Mouse (Mus musculus) midbrain, embryonic 15.5 days (tissue): ENCODE data around the gene Cul9. TPM values are rescaled to one million over a fixed set of nuclear protein-coding genes. Genes with fewer than 3 reads are reported as not detected.

ENCODE experiments used
- ATAC-seq: fragments of 200-750 bp; cut with Nextera tagmentation; replicated peaks from 2 replicates; pipeline ENCODE4 v1.8.0; 2017; ENCODE audit warnings: moderate TSS enrichment
- H3K27ac ChIP-seq: fragments of 300-500 bp; sonication (generic); 2 replicates; pipeline ENCODE4 v1.5.1; 2015; ENCODE audit warnings: mild to moderate bottlenecking, inconsistent platforms
- H3K27me3 ChIP-seq: fragments of 300-500 bp; sonication (generic); replicated peaks from 2 replicates; pipeline ENCODE4 v1.6.1; 2015; ENCODE audit warnings: inconsistent platforms
- H3K36me3 ChIP-seq: fragments of 300-500 bp; sonication (generic); replicated peaks from 2 replicates; pipeline ENCODE4 v1.6.1; 2015; ENCODE audit warnings: inconsistent platforms
- H3K4me1 ChIP-seq: fragments of 300-500 bp; sonication (generic); 2 replicates; pipeline ENCODE4 v1.6.1; 2015; ENCODE audit warnings: inconsistent platforms
- H3K4me2 ChIP-seq: fragments of 300-500 bp; sonication (generic); 2 replicates; pipeline ENCODE4 v1.6.1; 2015; ENCODE audit warnings: inconsistent platforms, mild to moderate bottlenecking, moderate library complexity
- H3K4me3 ChIP-seq: fragments of 300-500 bp; sonication (generic); 2 replicates; pipeline ENCODE4 v1.5.1; 2015; ENCODE audit warnings: mild to moderate bottlenecking, inconsistent platforms
- H3K9ac ChIP-seq: fragments of 300-500 bp; sonication (generic); 2 replicates; pipeline ENCODE4 v1.6.1; 2015; ENCODE audit warnings: mild to moderate bottlenecking, inconsistent platforms
- H3K9me3 ChIP-seq: fragments of 300-500 bp; sonication (generic); 2 replicates; pipeline ENCODE4 v1.6.1; 2016; ENCODE audit warnings: inconsistent platforms
- WGBS: fragments of 180-500 bp; shearing (Covaris S2); methylation state at CpG from one replicate; pipeline ENCODE4 v1.1.7; 2015; ENCODE audit warnings: mixed read lengths; 5-methylcytosine and 5-hydroxymethylcytosine counted together
- polyA plus RNA-seq: library from polyadenylated mRNA; unstranded; fragments of >200 nt; fragmentation: Nextera tagmentation; extraction: Ambion mirVana; gene quantifications from 2 replicates; pipeline ENCODE4 v1.2.1, GENCODE M21; 2015

The Cul9 gene
- 25.0 and 26.7 TPM in 2 replicates for polyA plus RNA-seq

DNA sequence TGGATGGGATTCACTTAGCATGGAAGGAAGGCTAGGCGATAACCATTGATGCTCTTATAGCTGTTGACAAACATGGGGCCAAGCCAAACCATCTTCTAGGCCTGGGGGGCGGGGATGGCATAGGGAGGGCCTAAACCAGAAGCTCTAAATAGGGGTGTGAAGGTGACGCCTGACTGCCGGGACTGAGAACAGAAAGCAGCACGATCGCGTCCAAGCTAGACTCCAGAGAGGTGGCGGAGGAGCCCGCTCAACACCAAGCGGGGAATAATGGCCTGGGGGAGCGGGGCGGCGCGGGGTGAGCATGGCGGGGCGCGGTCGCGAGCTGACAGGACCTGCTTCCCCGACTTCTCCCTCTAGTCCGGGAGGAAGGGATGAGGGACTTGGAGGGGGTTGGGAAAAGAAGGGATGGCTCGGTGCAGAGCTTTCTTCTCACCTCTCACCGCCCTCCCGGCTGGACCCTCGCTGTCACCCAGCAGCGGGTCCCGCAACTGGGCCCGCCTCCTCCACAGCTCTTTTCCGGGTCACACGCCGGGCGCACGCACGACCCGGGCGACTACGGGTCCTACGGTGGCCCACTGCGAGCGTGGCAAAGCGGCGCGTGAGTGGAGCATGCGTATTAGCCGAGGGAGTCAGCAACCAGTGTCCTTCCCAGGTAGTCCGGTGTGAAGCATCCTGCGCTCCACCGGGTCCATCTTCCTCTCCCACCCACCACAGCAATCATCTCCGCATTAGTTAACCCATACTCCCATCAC, at the start of gene Cul9:
Gene Cul9 (minus strand): TSS at position 576 of the 752 bp plus-strand sequence.
- H3K27ac ChIP-seq, result peak within 1 kb of the TSS; percentile 71
- peak; percentile 95 for ATAC-seq
- peaks cover 21% of the 10 kb centered on the region for H3K4me1 ChIP-seq
- peak within 1 kb of the TSS; percentile 63 for H3K4me2 ChIP-seq
- H3K9me3 ChIP-seq, result no peaks in the 10 kb centered on the region
- WGBS, result 2% methylated on average over 47 of the region's 49 CpGs
- peak within 1 kb of the TSS; percentile 72 for H3K4me3 ChIP-seq
- peak within 1 kb of the TSS; percentile 79 for H3K9ac ChIP-seq
- H3K27me3 ChIP-seq, result no peaks in the 10 kb centered on the region
- peaks cover 43% of the 10 kb centered on the region for H3K36me3 ChIP-seq

- Histone ChIP-seq H3K9me3 (no peaks in the 10 kb centered on the region), H3K4me1 (peaks cover 3% of the 10 kb centered on the region; the same call in 1 of the 2 replicates), H3K4me3 (no peak overlapping the region), H3K27me3 (no peaks in the 10 kb centered on the region), H3K27ac (0 out of 2 replicates have a peak overlapping the region, but pooled peaks have one; percentile 28), H3K4me2 (no peak overlapping the region), H3K9ac (no peak overlapping the region), H3K36me3 (0 out of 2 replicates have a peak, but pooled peaks cover 3% of the 10 kb centered on the region)
- ATAC-seq, result no peak
- 84% methylated on average over 6 of the region's 6 CpGs for WGBS
These were observed 49.1 kb upstream of the Cul9 start for GRCm38 (mm10) chr17:46595336-46595735.

DNA sequence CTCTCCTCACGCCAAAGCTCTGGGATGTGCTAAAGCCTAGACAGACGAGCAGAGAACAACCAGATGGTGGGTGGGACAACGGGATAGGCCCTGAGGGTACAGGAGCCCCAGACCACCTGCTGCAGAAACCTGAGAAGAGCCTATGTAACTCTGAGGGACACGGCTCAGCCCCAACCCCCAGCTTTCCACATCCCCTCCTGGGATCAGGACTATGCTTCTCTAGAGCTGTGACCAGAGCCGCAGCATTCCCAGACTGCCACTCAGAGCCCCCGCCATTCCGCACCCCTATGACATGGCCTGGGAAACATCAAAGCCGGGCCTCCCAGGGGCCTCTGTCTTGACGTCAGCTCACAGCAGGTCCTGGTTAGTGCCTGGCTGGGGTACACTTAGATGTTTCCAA, 48.4 kb upstream of the Cul9 start:
- no peaks in the 10 kb centered on the region for H3K9me3 ChIP-seq
- H3K4me1 ChIP-seq, result peaks cover 3% of the 10 kb centered on the region; the same call in 1 of the 2 replicates
- peaks cover 3% of the 10 kb centered on the region; the same call in 1 of the 2 replicates for H3K36me3 ChIP-seq
- no peaks in the 10 kb centered on the region for H3K27me3 ChIP-seq
- ATAC-seq, result no peak
- 54% methylated on average over 9 of the region's 9 CpGs for WGBS
- H3K27ac ChIP-seq, result no peak overlapping the region
- no peak overlapping the region for H3K9ac ChIP-seq
- H3K4me2 ChIP-seq, result no peak overlapping the region
- H3K4me3 ChIP-seq, result no peak overlapping the region

DNA sequence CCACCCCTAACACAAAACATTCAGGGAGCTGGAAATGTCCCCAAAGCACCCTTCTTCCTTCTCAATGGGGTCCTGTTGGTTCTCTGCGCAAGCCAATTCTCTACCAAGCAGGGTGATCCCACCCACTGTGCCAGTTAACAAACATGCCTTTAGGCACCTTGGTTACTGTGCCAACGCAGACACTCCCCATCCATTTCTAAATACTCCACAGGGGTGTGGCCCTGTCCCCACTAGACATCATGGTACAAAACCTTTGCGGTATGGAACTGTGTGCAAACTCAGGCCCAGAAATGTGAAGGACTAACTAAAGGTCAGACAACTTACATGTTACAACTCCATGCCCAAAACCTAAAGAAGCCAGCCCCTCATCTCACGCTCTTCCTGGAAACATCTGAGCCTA, 46.9 kb upstream of the Cul9 start:
- ATAC-seq, result no peak
- H3K4me1 ChIP-seq, result peaks cover 3% of the 10 kb centered on the region; the same call in 1 of the 2 replicates
- peaks cover 3% of the 10 kb centered on the region; the same call in 1 of the 2 replicates for H3K36me3 ChIP-seq
- no peak overlapping the region for H3K4me3 ChIP-seq
- WGBS, result 93% methylated on average over 4 of the region's 4 CpGs
- no peak overlapping the region for H3K27ac ChIP-seq
- H3K4me2 ChIP-seq, result no peak overlapping the region
- H3K27me3 ChIP-seq, result no peaks in the 10 kb centered on the region
- H3K9ac ChIP-seq, result no peak overlapping the region
- H3K9me3 ChIP-seq, result no peaks in the 10 kb centered on the region

DNA sequence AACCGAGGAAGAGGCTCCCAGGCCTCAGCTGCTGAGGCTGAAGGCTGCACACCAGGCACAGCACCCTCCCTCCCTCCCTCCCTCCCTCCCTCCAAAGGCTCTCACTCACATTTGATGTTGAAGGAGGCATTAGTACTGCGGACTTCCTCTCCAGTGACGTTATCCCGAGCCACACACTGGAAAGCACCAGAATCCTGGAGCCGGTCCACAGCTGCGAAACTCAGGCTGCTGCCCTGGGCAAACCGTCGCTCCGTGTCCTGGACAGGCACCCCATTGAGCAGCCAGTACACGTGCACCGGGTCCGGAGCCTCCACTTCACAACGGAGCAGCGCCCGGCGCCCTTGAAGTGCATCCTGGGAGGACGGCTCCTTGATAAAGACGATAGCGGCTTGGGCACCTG, 45.2 kb upstream of the Cul9 start:
- no peak overlapping the region for H3K4me2 ChIP-seq
- no peaks in the 10 kb centered on the region for H3K27me3 ChIP-seq
- H3K9ac ChIP-seq, result no peak overlapping the region
- H3K4me1 ChIP-seq, result peaks cover 3% of the 10 kb centered on the region; the same call in 1 of the 2 replicates
- H3K27ac ChIP-seq, result no peak overlapping the region
- ATAC-seq, result no peak
- H3K36me3 ChIP-seq, result peaks cover 5% of the 10 kb centered on the region; the same call in 1 of the 2 replicates
- H3K4me3 ChIP-seq, result no peak overlapping the region
- 82% methylated on average over 19 of the region's 19 CpGs for WGBS
- H3K9me3 ChIP-seq, result no peaks in the 10 kb centered on the region

GRCm38 (mm10) chr17:46590439-46590838, 44.3 kb upstream of the Cul9 start:
- Histone ChIP-seq H3K27me3 (no peaks in the 10 kb centered on the region), H3K36me3 (peaks cover 9% of the 10 kb centered on the region; the same call in 1 of the 2 replicates), H3K4me2 (no peak overlapping the region), H3K4me3 (no peak overlapping the region), H3K9me3 (no peaks in the 10 kb centered on the region), H3K4me1 (peaks cover 3% of the 10 kb centered on the region; the same call in 1 of the 2 replicates), H3K9ac (no peak overlapping the region), H3K27ac (no peak overlapping the region)
- no peak for ATAC-seq
- 90% methylated on average over 7 of the region's 7 CpGs for WGBS

DNA sequence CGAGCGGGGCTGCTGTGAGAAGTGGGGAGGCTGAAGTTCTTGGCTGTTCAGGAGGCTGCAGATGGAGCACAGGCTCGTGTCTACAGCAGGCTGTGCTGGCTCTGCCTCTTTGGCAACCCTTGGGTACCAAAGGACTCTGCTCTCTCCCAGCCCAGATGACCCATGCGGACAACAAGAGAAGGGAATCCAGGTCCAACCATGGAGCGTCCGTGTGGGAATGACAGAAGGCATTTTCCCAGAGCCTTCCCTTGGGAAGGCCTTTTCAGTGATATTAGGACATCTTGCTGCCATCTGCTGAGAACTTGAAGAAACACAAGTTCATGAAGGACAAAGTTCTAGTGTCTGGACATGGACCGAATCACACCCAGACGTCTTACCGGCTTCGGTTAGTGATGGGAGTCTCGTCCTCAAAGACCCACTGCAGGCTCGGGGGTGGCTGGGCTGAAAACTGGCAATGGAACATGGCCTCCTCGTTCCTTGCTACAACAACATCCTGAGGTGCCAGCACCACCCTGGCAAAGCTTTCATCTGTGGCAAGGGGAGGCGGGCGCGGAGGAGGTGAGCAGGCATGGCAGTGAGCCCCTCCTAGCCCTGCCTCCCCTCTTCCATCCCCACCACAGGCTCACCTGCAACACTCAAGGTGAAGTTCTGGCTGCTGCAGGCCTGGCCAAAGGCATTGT, 43.6 kb upstream of the Cul9 start:
- Histone ChIP-seq H3K4me1 (peaks cover 2% of the 10 kb centered on the region; the same call in 1 of the 2 replicates), H3K9me3 (no peaks in the 10 kb centered on the region), H3K27ac (no peak overlapping the region), H3K4me2 (no peak overlapping the region), H3K4me3 (no peak overlapping the region), H3K27me3 (no peaks in the 10 kb centered on the region), H3K9ac (no peak overlapping the region), H3K36me3 (peaks cover 9% of the 10 kb centered on the region; the same call in 1 of the 2 replicates)
- ATAC-seq, result no peak
- WGBS, result 93% methylated on average over 16 of the region's 16 CpGs

GRCm38 (mm10) chr17:46588913-46589312, 42.7 kb upstream of the Cul9 start:
- 91% methylated on average over 6 of the region's 6 CpGs for WGBS
- Histone ChIP-seq H3K4me2 (no peak overlapping the region), H3K27ac (no peak overlapping the region), H3K4me3 (no peak overlapping the region), H3K4me1 (no peaks in the 10 kb centered on the region), H3K36me3 (peaks cover 9% of the 10 kb centered on the region; the same call in 1 of the 2 replicates), H3K27me3 (no peaks in the 10 kb centered on the region), H3K9me3 (no peaks in the 10 kb centered on the region), H3K9ac (no peak overlapping the region)
- ATAC-seq, result no peak

DNA sequence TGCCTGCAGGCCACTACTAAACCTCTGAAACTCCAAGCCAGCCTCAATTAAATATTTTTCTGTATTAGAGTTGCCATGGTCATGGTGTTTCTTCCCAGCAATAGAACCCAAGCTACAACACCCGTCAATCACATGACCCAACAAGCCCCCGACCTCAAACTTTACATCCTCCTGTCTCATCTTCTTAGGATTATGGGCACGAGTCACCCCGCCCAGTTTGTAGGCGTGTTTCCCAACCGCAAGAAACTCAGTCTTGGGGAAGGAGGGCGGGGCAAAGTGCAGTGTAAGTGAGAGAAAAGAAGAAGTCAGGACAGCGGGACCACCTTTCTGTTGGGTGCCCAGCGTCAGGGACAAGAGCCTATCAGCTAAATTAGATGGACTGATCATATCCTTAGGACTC, 42.0 kb upstream of the Cul9 start:
- no peak overlapping the region for H3K9ac ChIP-seq
- no peak overlapping the region for H3K4me2 ChIP-seq
- no peak overlapping the region for H3K27ac ChIP-seq
- H3K9me3 ChIP-seq, result no peaks in the 10 kb centered on the region
- H3K4me3 ChIP-seq, result no peak overlapping the region
- 86% methylated on average over 9 of the region's 9 CpGs for WGBS
- H3K27me3 ChIP-seq, result no peaks in the 10 kb centered on the region
- ATAC-seq, result no peak
- H3K36me3 ChIP-seq, result peaks cover 9% of the 10 kb centered on the region; the same call in 1 of the 2 replicates
- no peaks in the 10 kb centered on the region for H3K4me1 ChIP-seq

DNA sequence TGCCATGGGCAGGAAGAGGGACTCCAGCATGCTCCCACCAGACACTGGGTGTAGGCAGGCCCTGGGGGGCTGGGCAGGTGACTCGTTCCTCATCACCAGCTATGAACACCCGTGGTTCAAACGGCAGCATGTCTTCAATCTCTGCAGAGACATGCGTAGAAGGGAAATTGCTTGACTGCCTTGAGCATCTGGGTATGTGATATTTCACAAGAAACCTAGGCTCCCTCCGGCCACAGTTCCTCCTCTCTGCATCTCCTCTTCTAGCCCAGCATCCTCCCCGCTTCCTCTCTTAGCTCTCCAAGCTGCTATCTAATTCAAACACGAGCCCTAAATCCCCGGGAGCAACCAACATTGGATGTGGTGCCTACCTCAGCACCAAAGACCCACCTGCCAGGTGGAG, 40.1 kb upstream of the Cul9 start:
- no peaks in the 10 kb centered on the region for H3K27me3 ChIP-seq
- H3K9me3 ChIP-seq, result no peaks in the 10 kb centered on the region
- 92% methylated on average over 8 of the region's 8 CpGs for WGBS
- H3K4me3 ChIP-seq, result no peak overlapping the region
- no peak for ATAC-seq
- H3K36me3 ChIP-seq, result peaks cover 9% of the 10 kb centered on the region; the same call in 1 of the 2 replicates
- no peak overlapping the region for H3K9ac ChIP-seq
- H3K4me2 ChIP-seq, result no peak overlapping the region
- H3K27ac ChIP-seq, result no peak overlapping the region
- no peaks in the 10 kb centered on the region for H3K4me1 ChIP-seq

- no peaks in the 10 kb centered on the region for H3K9me3 ChIP-seq
- no peak for ATAC-seq
- WGBS, result 84% methylated on average over 5 of the region's 5 CpGs
- H3K27ac ChIP-seq, result no peak overlapping the region
- H3K4me3 ChIP-seq, result no peak overlapping the region
- H3K4me2 ChIP-seq, result no peak overlapping the region
- H3K27me3 ChIP-seq, result no peaks in the 10 kb centered on the region
- H3K4me1 ChIP-seq, result no peaks in the 10 kb centered on the region
- peaks cover 41% of the 10 kb centered on the region for H3K36me3 ChIP-seq
- H3K9ac ChIP-seq, result no peak overlapping the region
These were observed 32.5 kb upstream of the Cul9 start for GRCm38 (mm10) chr17:46578650-46579049.

DNA sequence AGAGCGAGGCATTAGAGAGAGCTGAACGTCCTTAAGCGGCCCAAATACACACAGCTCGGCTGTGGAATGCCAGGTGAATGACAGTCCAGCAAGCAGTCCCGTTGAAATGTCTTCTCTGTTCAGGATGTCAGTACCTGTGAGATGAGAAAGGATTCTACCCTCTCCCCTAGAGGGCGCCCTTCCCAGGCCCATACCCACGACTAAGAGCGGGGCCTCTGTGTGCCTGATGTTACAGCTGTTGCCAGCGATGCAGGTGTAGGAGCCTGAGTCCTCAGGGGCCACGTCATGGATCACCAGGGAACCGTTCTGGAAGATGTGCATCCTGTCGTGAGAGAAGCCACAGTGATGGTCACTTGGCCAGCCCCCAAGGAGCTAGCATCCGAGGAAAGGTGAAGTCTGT, 29.9 kb upstream of the Cul9 start:
- H3K27me3 ChIP-seq, result no peaks in the 10 kb centered on the region
- H3K27ac ChIP-seq, result no peak overlapping the region
- no peak overlapping the region for H3K9ac ChIP-seq
- no peak for ATAC-seq
- peaks cover 52% of the 10 kb centered on the region for H3K36me3 ChIP-seq
- no peaks in the 10 kb centered on the region for H3K4me1 ChIP-seq
- H3K4me3 ChIP-seq, result no peak overlapping the region
- 91% methylated on average over 13 of the region's 13 CpGs for WGBS
- H3K9me3 ChIP-seq, result no peaks in the 10 kb centered on the region
- no peak overlapping the region for H3K4me2 ChIP-seq
